Mouse (Mus musculus): ENCODE results near the gene Ccdc137. TPM values are rescaled to one million over a fixed set of nuclear protein-coding genes. Genes with fewer than 3 reads are reported as not detected.

Ccdc137 gene
- polyA plus RNA-seq, 1 experiment = 15.1 TPM

- peak overlapping the region; percentile 75 for H3K27ac ChIP-seq (ENCODE audit: insufficient read depth, low read depth, low read length)
- 57% methylated on average over 6 of the region's 6 CpGs for WGBS
Measured at GRCm38 (mm10) chr11:120499894-120500293, 42.0 kb downstream of the Ccdc137 start.

GRCm38 (mm10) chr11:120500357-120500756, 42.4 kb downstream of the Ccdc137 start:
- no peaks in the 10 kb centered on the region for H3K27me3 ChIP-seq (replicated peaks; ENCODE audit: control insufficient read depth, insufficient read depth, low read length)
- H3K4me1 ChIP-seq (ENCODE audit: control insufficient read depth, insufficient read depth, low read length) = peaks cover 18% of the 10 kb centered on the region
- no peak overlapping the region for H3K4me3 ChIP-seq (ENCODE audit: insufficient read depth, low read depth, low read length)
- 7% methylated on average over 3 of the region's 3 CpGs for WGBS
- peaks cover under 1% of the 10 kb centered on the region; the same call in 1 of the 2 replicates for H3K36me3 ChIP-seq (ENCODE audit: control insufficient read depth, insufficient read depth, low read length)
- peak; percentile 96 for DNase-seq
- H3K27ac ChIP-seq (ENCODE audit: insufficient read depth, low read depth, low read length) = peak overlapping the region; percentile 75
- TF ChIP-seq POLR2A (IDR thresholded peaks at IDR 0.05; ENCODE audit: low read depth, low read length) = peak; percentile 75
- peak; percentile 18; the same call in 1 of the 2 replicates for TF ChIP-seq CTCF (conservative IDR thresholded peaks at IDR 0.05; ENCODE audit: insufficient read depth, insufficient read length, low read depth, low read length)

More at GRCm38 (mm10) chr11:120499894-120500293, 42.0 kb downstream of the Ccdc137 start:
- no peaks in the 10 kb centered on the region for H3K27me3 ChIP-seq (replicated peaks; ENCODE audit: control insufficient read depth, insufficient read depth, low read length)
- peaks cover 2% of the 10 kb centered on the region; the same call in 1 of the 2 replicates for H3K36me3 ChIP-seq (ENCODE audit: control insufficient read depth, insufficient read depth, low read length)
- DNase-seq = no peak
- no peak for TF ChIP-seq POLR2A (IDR thresholded peaks at IDR 0.05; ENCODE audit: low read depth, low read length)
- no peak for TF ChIP-seq CTCF (conservative IDR thresholded peaks at IDR 0.05; ENCODE audit: insufficient read depth, insufficient read length, low read depth, low read length)
- no peak overlapping the region for H3K4me3 ChIP-seq (ENCODE audit: insufficient read depth, low read depth, low read length)
- H3K4me1 ChIP-seq (ENCODE audit: control insufficient read depth, insufficient read depth, low read length) = peaks cover 18% of the 10 kb centered on the region

- peak; percentile 50 for DNase-seq
- H3K27ac ChIP-seq (ENCODE audit: insufficient read depth, low read depth, low read length) = peak overlapping the region; percentile 60
- WGBS = 31% methylated on average over 6 of the region's 6 CpGs
Measured at GRCm38 (mm10) chr11:120501018-120501417, 43.1 kb downstream of the Ccdc137 start.

GRCm38 (mm10) chr11:120501701-120502100, 43.8 kb downstream of the Ccdc137 start:
- H3K27me3 ChIP-seq (replicated peaks; ENCODE audit: control insufficient read depth, insufficient read depth, low read length) = no peaks in the 10 kb centered on the region
- no peaks in the 10 kb centered on the region; the same call in 1 of the 2 replicates for H3K36me3 ChIP-seq (ENCODE audit: control insufficient read depth, insufficient read depth, low read length)
- H3K4me3 ChIP-seq (ENCODE audit: insufficient read depth, low read depth, low read length) = no peak overlapping the region
- TF ChIP-seq CTCF (conservative IDR thresholded peaks at IDR 0.05; ENCODE audit: insufficient read depth, insufficient read length, low read depth, low read length) (no peak), POLR2A (IDR thresholded peaks at IDR 0.05; ENCODE audit: low read depth, low read length) (no peak)
- H3K4me1 ChIP-seq (ENCODE audit: control insufficient read depth, insufficient read depth, low read length) = peaks cover 19% of the 10 kb centered on the region
- DNase-seq = no peak
- H3K27ac ChIP-seq (ENCODE audit: insufficient read depth, low read depth, low read length) = no peak overlapping the region
- 70% methylated on average over 4 of the region's 4 CpGs for WGBS

More at GRCm38 (mm10) chr11:120501018-120501417, 43.1 kb downstream of the Ccdc137 start:
- Histone ChIP-seq H3K36me3 (ENCODE audit: control insufficient read depth, insufficient read depth, low read length) (no peaks in the 10 kb centered on the region; the same call in 1 of the 2 replicates), H3K4me3 (ENCODE audit: insufficient read depth, low read depth, low read length) (no peak overlapping the region), H3K4me1 (ENCODE audit: control insufficient read depth, insufficient read depth, low read length) (peaks cover 18% of the 10 kb centered on the region), H3K27me3 (replicated peaks; ENCODE audit: control insufficient read depth, insufficient read depth, low read length) (no peaks in the 10 kb centered on the region)
- no peak for TF ChIP-seq POLR2A (IDR thresholded peaks at IDR 0.05; ENCODE audit: low read depth, low read length)
- TF ChIP-seq CTCF (conservative IDR thresholded peaks at IDR 0.05; ENCODE audit: insufficient read depth, insufficient read length, low read depth, low read length) = no peak

- no peak overlapping the region for H3K27ac ChIP-seq (ENCODE audit: insufficient read depth, low read depth, low read length)
- TF ChIP-seq POLR2A (IDR thresholded peaks at IDR 0.05; ENCODE audit: low read depth, low read length) (no peak), CTCF (conservative IDR thresholded peaks at IDR 0.05; ENCODE audit: insufficient read depth, insufficient read length, low read depth, low read length) (no peak)
- H3K4me3 ChIP-seq (ENCODE audit: insufficient read depth, low read depth, low read length) = no peak overlapping the region
- H3K27me3 ChIP-seq (replicated peaks; ENCODE audit: control insufficient read depth, insufficient read depth, low read length) = no peaks in the 10 kb centered on the region
- WGBS = 57% methylated on average over 3 of the region's 3 CpGs
- H3K36me3 ChIP-seq (ENCODE audit: control insufficient read depth, insufficient read depth, low read length) = no peaks in the 10 kb centered on the region
- DNase-seq = no peak
- peaks cover 19% of the 10 kb centered on the region for H3K4me1 ChIP-seq (ENCODE audit: control insufficient read depth, insufficient read depth, low read length)
Measured at GRCm38 (mm10) chr11:120505661-120506060, 47.7 kb downstream of the Ccdc137 start.

- TF ChIP-seq CTCF (conservative IDR thresholded peaks at IDR 0.05; ENCODE audit: insufficient read depth, insufficient read length, low read depth, low read length) (peak; percentile 74), POLR2A (IDR thresholded peaks at IDR 0.05; ENCODE audit: low read depth, low read length) (no peak)
- peak; percentile 68 for DNase-seq
- H3K4me1 ChIP-seq (ENCODE audit: control insufficient read depth, insufficient read depth, low read length) = peaks cover 11% of the 10 kb centered on the region; the same call in 1 of the 2 replicates
- 64% methylated on average over 4 of the region's 4 CpGs for WGBS
- H3K4me3 ChIP-seq (ENCODE audit: insufficient read depth, low read depth, low read length) = no peak overlapping the region
- peak overlapping the region; percentile 63; the same call in 1 of the 2 replicates for H3K27ac ChIP-seq (ENCODE audit: insufficient read depth, low read depth, low read length)
- H3K27me3 ChIP-seq (replicated peaks; ENCODE audit: control insufficient read depth, insufficient read depth, low read length) = no peaks in the 10 kb centered on the region
- H3K36me3 ChIP-seq (ENCODE audit: control insufficient read depth, insufficient read depth, low read length) = no peaks in the 10 kb centered on the region
Measured at GRCm38 (mm10) chr11:120506899-120507298, 49.0 kb downstream of the Ccdc137 start.

GRCm38 (mm10) chr11:120507611-120508289, 49.8 kb downstream of the Ccdc137 start:
- Histone ChIP-seq H3K4me1 (ENCODE audit: control insufficient read depth, insufficient read depth, low read length) (peaks cover 10% of the 10 kb centered on the region; the same call in 1 of the 2 replicates), H3K36me3 (ENCODE audit: control insufficient read depth, insufficient read depth, low read length) (no peaks in the 10 kb centered on the region), H3K4me3 (ENCODE audit: insufficient read depth, low read depth, low read length) (no peak overlapping the region), H3K27me3 (replicated peaks; ENCODE audit: control insufficient read depth, insufficient read depth, low read length) (no peaks in the 10 kb centered on the region), H3K27ac (ENCODE audit: insufficient read depth, low read depth, low read length) (no peak overlapping the region)
- WGBS = 72% methylated on average over 13 of the region's 13 CpGs
- no peak for DNase-seq
- TF ChIP-seq CTCF (conservative IDR thresholded peaks at IDR 0.05; ENCODE audit: insufficient read depth, insufficient read length, low read depth, low read length) (no peak), POLR2A (IDR thresholded peaks at IDR 0.05; ENCODE audit: low read depth, low read length) (no peak)
